Mouse (Mus musculus): ENCODE measurements around the gene Phb2. TPM values are rescaled to one million over a fixed set of nuclear protein-coding genes. Genes with fewer than 3 reads are reported as not detected.

Phb2 gene
- polyA plus RNA-seq, 1 experiment from 2014 or later, result 370 TPM

DNA sequence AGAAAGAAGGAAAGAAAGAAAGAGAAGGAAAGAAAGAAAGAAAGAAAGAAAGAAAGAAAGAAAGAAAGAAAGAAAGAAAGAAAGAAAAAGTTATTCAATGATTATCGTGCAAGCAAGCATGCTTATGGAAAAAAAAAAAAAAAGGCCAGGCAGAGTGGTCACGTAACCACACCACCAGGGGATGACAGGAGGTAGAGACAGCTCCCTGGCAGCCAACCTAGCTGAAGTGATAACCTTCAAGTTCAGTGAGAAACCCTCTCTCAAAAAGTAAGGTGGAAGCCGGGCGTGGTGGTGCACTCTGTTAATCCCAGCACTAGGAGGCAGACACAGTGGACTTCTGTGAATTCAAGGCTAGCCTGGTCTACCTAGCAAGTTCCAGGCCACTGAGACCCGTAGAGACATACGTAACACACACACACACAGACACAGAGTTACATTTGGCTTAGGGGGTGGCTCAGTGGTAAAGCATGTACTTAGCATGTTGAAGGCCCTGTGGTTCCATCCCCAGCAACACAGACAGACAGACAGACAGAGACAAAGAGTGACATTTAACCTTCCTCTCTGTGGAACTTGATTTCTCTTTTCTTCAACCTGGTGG lies 10.8 kb downstream of the Phb2 start:
- no peaks in the 10 kb centered on the region for H3K4me1 ChIP-seq (ENCODE audit: control insufficient read depth, insufficient read depth, low read length)
- H3K9ac ChIP-seq (ENCODE audit: low read length), result no peak overlapping the region
- H3K27ac ChIP-seq (ENCODE audit: low read depth, low read length), result no peak overlapping the region
- H3K4me2 ChIP-seq (ENCODE audit: low read depth), result no peak overlapping the region
- no peaks in the 10 kb centered on the region for H3K36me3 ChIP-seq (ENCODE audit: control insufficient read depth, insufficient read depth, low read length)
- H3K9me3 ChIP-seq (ENCODE audit: control insufficient read depth, low read length), result no peaks in the 10 kb centered on the region
- no peak overlapping the region for H3K4me3 ChIP-seq (ENCODE audit: low read depth, low read length)
- H3K27me3 ChIP-seq (ENCODE audit: control insufficient read depth, insufficient read depth, low read length), result no peaks in the 10 kb centered on the region
- 89% methylated on average over 6 of the region's 6 CpGs for WGBS
- no peak for DNase-seq (ENCODE audit: low spot score)
- no peak for ATAC-seq (ENCODE audit: insufficient read depth, low FRiP score, low TSS enrichment)

DNA sequence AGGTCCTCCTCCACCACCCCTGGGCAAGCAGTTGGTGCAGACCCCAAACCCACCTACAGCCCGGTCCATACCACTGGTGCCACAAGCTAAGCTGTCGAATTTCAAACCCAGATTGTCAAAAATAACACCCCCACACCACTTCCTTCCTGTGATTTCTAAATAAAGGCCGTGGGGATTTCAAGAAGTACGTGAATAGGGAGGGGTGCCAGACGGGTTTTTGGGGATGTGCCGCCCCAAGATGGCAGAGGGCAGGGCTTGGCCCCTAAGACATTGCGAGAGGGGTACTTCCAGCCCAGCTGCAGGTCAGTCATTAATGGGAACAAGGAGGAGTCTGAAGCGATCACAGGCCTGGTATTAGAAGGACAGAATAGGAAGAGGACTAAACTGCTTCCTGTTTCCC lies 11.4 kb downstream of the Phb2 start:
- no peak for ATAC-seq (ENCODE audit: insufficient read depth, low FRiP score, low TSS enrichment)
- Histone ChIP-seq H3K4me3 (ENCODE audit: low read depth, low read length) (no peak overlapping the region), H3K27ac (ENCODE audit: low read depth, low read length) (no peak overlapping the region), H3K9ac (ENCODE audit: low read length) (no peak overlapping the region), H3K9me3 (ENCODE audit: control insufficient read depth, low read length) (no peaks in the 10 kb centered on the region), H3K36me3 (ENCODE audit: control insufficient read depth, insufficient read depth, low read length) (no peaks in the 10 kb centered on the region), H3K27me3 (ENCODE audit: control insufficient read depth, insufficient read depth, low read length) (no peaks in the 10 kb centered on the region), H3K4me1 (ENCODE audit: control insufficient read depth, insufficient read depth, low read length) (no peaks in the 10 kb centered on the region), H3K4me2 (ENCODE audit: low read depth) (no peak overlapping the region)
- DNase-seq (ENCODE audit: low spot score), result no peak
- WGBS, result 82% methylated on average over 8 of the region's 8 CpGs

DNA sequence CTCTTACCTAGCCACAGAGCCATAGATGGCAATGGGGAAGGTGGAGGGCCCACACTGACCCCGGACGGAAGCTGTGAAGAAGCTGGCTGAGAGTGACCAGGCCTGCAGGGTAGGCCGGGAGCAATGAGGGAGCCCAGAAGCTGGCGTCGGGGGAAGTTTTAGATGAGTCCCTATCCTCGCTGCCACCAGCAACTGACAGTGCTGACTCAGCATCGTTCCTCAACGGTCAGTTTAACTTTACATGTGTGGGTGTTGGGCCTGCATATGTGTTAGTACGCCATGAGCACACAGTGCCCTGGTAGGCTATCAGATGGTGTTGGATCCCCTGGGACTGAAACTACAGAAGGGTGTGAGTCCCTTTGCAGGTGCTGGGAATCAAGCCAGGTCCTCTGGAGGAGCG lies 12.3 kb downstream of the Phb2 start:
- 89% methylated on average over 10 of the region's 10 CpGs for WGBS
- no peak overlapping the region for H3K27ac ChIP-seq (ENCODE audit: low read depth, low read length)
- H3K4me3 ChIP-seq (ENCODE audit: low read depth, low read length), result no peak overlapping the region
- H3K27me3 ChIP-seq (ENCODE audit: control insufficient read depth, insufficient read depth, low read length), result no peaks in the 10 kb centered on the region
- no peaks in the 10 kb centered on the region for H3K36me3 ChIP-seq (ENCODE audit: control insufficient read depth, insufficient read depth, low read length)
- no peaks in the 10 kb centered on the region for H3K4me1 ChIP-seq (ENCODE audit: control insufficient read depth, insufficient read depth, low read length)
- DNase-seq (ENCODE audit: low spot score) (no peak), ATAC-seq (ENCODE audit: insufficient read depth, low FRiP score, low TSS enrichment) (no peak)
- no peak overlapping the region for H3K4me2 ChIP-seq (ENCODE audit: low read depth)
- H3K9ac ChIP-seq (ENCODE audit: low read length), result no peak overlapping the region
- H3K9me3 ChIP-seq (ENCODE audit: control insufficient read depth, low read length), result no peaks in the 10 kb centered on the region

DNA sequence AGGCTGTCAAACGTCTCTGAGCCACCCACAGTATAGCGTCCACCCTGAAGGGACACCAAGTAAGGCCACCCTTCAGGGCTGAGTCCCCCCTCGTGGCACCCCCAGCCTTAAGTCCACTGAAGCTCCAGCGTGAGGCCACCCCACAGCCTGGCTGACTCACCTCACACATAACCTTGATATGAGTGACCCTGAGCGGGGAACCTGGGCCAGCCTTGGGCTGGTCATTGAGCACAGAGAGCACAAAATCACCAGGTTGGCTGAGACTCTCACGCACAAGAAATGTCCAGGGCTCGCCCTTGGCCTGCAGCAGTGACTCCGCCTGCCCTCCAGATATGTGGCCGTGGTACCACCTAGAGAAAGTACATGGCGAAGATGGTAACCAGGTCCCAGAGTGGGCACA lies 16.5 kb downstream of the Phb2 start:
- H3K27me3 ChIP-seq (ENCODE audit: control insufficient read depth, insufficient read depth, low read length), result no peaks in the 10 kb centered on the region
- WGBS, result 93% methylated on average over 10 of the region's 10 CpGs
- ATAC-seq (ENCODE audit: insufficient read depth, low FRiP score, low TSS enrichment), result no peak
- H3K4me2 ChIP-seq (ENCODE audit: low read depth), result no peak overlapping the region
- H3K4me1 ChIP-seq (ENCODE audit: control insufficient read depth, insufficient read depth, low read length), result no peaks in the 10 kb centered on the region
- no peaks in the 10 kb centered on the region for H3K36me3 ChIP-seq (ENCODE audit: control insufficient read depth, insufficient read depth, low read length)
- H3K9ac ChIP-seq (ENCODE audit: low read length), result no peak overlapping the region
- DNase-seq (ENCODE audit: low spot score), result no peak
- H3K4me3 ChIP-seq (ENCODE audit: low read depth, low read length), result no peak overlapping the region
- no peak overlapping the region for H3K27ac ChIP-seq (ENCODE audit: low read depth, low read length)
- no peaks in the 10 kb centered on the region for H3K9me3 ChIP-seq (ENCODE audit: control insufficient read depth, low read length)

DNA sequence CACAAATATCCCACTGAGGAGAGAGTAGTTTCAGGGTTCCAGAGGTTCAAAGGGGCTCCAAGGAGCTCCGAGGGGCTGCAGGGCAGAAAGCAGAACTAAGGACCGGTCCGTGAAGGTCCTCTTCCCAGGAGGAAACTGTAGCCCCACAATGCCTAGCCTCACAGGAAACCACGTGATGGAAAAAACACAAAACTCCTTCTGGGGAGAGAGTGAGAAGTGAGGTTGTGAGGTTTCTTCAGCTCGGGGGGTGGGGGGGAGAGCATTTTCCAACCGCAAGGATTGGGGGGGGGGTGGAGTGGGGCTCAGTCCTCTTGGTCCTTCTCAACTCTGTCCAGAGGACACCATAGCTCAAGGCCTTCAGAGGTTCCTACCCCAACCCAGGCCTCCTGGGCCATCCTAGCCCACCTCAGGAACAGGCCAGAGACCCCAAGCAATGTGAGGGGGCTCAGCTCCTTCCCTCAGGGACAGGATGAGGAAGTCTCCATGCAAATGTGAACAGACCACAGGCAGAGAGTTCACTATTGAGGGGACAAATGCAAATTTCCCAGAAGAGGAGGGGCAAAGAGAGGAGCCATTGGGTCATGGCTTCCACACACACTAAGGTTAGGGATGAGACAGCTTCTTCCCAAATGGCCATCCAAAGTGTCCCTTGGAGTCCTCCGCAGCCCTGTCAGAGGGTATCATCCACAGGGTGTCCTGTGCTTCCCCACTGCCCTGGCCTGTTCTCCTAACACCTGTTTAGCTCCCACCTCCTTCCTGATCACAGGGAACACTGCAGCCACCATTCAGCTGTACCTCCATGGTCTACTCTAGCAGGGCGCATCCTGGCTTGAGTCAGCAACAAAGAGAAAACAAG lies 17.9 kb downstream of the Phb2 start:
- H3K27ac ChIP-seq (ENCODE audit: low read depth, low read length), result no peak overlapping the region
- no peak for ATAC-seq (ENCODE audit: insufficient read depth, low FRiP score, low TSS enrichment)
- H3K9ac ChIP-seq (ENCODE audit: low read length), result no peak overlapping the region
- H3K4me3 ChIP-seq (ENCODE audit: low read depth, low read length), result no peak overlapping the region
- H3K4me2 ChIP-seq (ENCODE audit: low read depth), result no peak overlapping the region
- H3K9me3 ChIP-seq (ENCODE audit: control insufficient read depth, low read length), result no peaks in the 10 kb centered on the region
- no peaks in the 10 kb centered on the region for H3K36me3 ChIP-seq (ENCODE audit: control insufficient read depth, insufficient read depth, low read length)
- H3K27me3 ChIP-seq (ENCODE audit: control insufficient read depth, insufficient read depth, low read length), result no peaks in the 10 kb centered on the region
- WGBS, result 84% methylated on average over 8 of the region's 8 CpGs
- no peak for DNase-seq (ENCODE audit: low spot score)
- H3K4me1 ChIP-seq (ENCODE audit: control insufficient read depth, insufficient read depth, low read length), result no peaks in the 10 kb centered on the region

DNA sequence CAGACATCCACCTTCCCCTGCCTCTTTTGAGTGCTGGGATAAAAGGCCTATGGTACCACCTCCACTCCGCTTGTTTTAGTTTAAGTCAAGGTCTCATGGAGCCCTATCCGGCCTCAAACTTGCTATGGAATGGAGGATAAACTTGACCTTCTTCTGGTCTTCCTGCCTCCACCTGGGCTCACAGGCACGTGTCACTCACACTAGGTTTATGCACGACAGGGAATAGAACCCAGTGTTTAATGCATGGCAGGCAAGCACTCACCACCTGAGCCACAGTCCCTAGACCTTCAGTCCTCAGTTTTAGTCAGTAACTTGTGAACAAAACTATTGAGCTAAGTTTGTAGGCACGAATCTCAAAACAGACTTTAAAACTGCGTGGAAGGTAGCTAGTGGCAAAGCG lies 18.9 kb downstream of the Phb2 start:
- ATAC-seq (ENCODE audit: insufficient read depth, low FRiP score, low TSS enrichment), result no peak
- WGBS, result 84% methylated on average over 7 of the region's 7 CpGs

DNA sequence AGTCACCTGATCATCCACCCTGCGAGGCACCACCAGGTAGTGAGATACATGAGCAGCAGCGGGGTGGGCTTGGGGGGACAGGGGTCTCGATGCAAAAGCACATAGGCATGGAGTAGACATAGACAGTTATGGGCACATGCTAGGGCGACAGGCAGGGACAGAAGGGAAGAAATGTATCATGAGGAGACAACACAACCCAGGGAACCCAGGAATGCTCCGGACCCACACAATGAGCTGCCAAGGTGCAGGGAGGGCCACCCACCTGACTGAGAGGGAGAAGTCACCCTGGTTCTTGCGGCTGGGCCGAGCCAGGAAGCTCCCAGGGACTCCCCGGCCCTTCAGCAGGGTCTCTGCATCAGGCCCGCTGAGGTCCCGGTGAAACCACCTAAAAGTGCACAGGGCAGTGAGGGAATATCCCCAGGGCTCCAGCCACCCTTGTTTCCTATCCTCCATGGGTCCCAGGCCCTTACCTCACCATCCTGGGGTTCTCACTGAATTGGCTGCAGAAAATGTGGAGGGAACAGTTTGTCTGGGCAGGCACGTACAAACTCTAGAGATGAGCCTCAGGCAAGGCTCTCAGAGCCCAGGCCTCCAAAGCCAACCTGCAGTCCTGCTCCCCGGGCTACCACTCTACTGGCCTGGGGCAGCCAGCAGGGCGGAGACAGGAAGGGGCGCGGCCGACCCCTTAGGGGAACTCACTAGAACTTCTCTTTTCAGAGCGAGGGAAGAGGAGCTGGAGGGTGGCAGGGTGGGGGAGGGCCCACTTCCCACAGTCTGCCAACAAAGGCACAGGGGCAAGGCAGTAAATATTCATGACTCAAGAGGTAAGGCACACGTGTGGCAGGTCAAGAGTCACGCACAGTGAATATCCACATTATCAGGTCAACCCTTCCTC lies 20.6 kb downstream of the Phb2 start:
- Histone ChIP-seq H3K27ac (ENCODE audit: low read depth, low read length) (no peak overlapping the region), H3K9me3 (ENCODE audit: control insufficient read depth, low read length) (no peaks in the 10 kb centered on the region), H3K4me1 (ENCODE audit: control insufficient read depth, insufficient read depth, low read length) (no peaks in the 10 kb centered on the region), H3K9ac (ENCODE audit: low read length) (no peak overlapping the region), H3K36me3 (ENCODE audit: control insufficient read depth, insufficient read depth, low read length) (no peaks in the 10 kb centered on the region), H3K4me3 (ENCODE audit: low read depth, low read length) (no peak overlapping the region), H3K27me3 (ENCODE audit: control insufficient read depth, insufficient read depth, low read length) (no peaks in the 10 kb centered on the region), H3K4me2 (ENCODE audit: low read depth) (no peak overlapping the region)
- DNase-seq (ENCODE audit: low spot score), result no peak
- 46% methylated on average over 19 of the region's 19 CpGs for WGBS
- ATAC-seq (ENCODE audit: insufficient read depth, low FRiP score, low TSS enrichment), result no peak

More for the DNA sequence above, 18.9 kb downstream of the Phb2 start:
- no peak overlapping the region for H3K4me2 ChIP-seq (ENCODE audit: low read depth)
- H3K4me3 ChIP-seq (ENCODE audit: low read depth, low read length), result no peak overlapping the region
- H3K9me3 ChIP-seq (ENCODE audit: control insufficient read depth, low read length), result no peaks in the 10 kb centered on the region
- no peak overlapping the region for H3K27ac ChIP-seq (ENCODE audit: low read depth, low read length)
- no peaks in the 10 kb centered on the region for H3K36me3 ChIP-seq (ENCODE audit: control insufficient read depth, insufficient read depth, low read length)
- no peak overlapping the region for H3K9ac ChIP-seq (ENCODE audit: low read length)
- H3K4me1 ChIP-seq (ENCODE audit: control insufficient read depth, insufficient read depth, low read length), result no peaks in the 10 kb centered on the region
- DNase-seq (ENCODE audit: low spot score), result no peak
- H3K27me3 ChIP-seq (ENCODE audit: control insufficient read depth, insufficient read depth, low read length), result no peaks in the 10 kb centered on the region

DNA sequence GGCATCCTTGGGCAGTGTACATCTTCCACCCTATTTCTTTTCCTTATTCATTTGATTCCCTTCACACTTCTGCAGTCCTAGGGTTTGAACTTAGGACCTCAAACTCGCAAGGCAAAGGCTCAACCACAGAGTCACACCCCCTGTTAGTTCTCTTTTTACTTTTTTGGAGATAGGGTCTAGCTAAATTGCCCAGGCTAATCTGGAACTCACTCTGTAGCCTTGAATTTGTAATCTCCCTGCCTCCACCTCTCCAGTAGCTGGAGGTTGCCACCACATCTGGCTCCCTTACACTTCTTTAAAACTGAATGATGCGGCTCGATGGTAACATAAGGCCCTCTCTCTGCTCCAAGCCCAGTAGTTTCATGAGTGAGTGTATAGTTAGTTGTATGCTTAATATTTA lies 22.3 kb downstream of the Phb2 start:
- Histone ChIP-seq H3K27me3 (ENCODE audit: control insufficient read depth, insufficient read depth, low read length) (no peaks in the 10 kb centered on the region), H3K4me1 (ENCODE audit: control insufficient read depth, insufficient read depth, low read length) (0 out of 2 replicates have a peak, but pooled peaks cover 4% of the 10 kb centered on the region), H3K4me2 (ENCODE audit: low read depth) (no peak overlapping the region), H3K36me3 (ENCODE audit: control insufficient read depth, insufficient read depth, low read length) (no peaks in the 10 kb centered on the region), H3K9me3 (ENCODE audit: control insufficient read depth, low read length) (no peaks in the 10 kb centered on the region), H3K27ac (ENCODE audit: low read depth, low read length) (no peak overlapping the region), H3K4me3 (ENCODE audit: low read depth, low read length) (no peak overlapping the region), H3K9ac (ENCODE audit: low read length) (no peak overlapping the region)
- ATAC-seq (ENCODE audit: insufficient read depth, low FRiP score, low TSS enrichment) (no peak), DNase-seq (ENCODE audit: low spot score) (no peak)
- 93% methylated on average over 3 of the region's 3 CpGs for WGBS

Measured in neural tube, embryonic 11.5 days (tissue).